Mouse (Mus musculus) activated CD4-positive, CD25-positive, alpha-beta regulatory T cell (primary cell): Measurements from ENCODE around the gene Ankzf1. TPM values are rescaled to one million over a fixed set of nuclear protein-coding genes. Genes with fewer than 3 reads are reported as not detected.

Experiments
- polyA plus RNA-seq, 2 experiments: library from polyadenylated mRNA; unstranded; fragments of 100-300 nt; shearing (Covaris generic); gene quantifications; one replicate each; pipeline ENCODE4 v1.2.1; 2017

The Ankzf1 gene
- 10 to 100 TPM; 25.2 to 30.8 TPM for polyA plus RNA-seq

GRCm38 (mm10) chr1:75191622-75192402 lies at the start of gene Ankzf1, which contains the start of gene Atg9a:
Gene Ankzf1, plus strand, starts transcription at chr1:75192151.
Gene Atg9a, minus strand, starts transcription at chr1:75192196.

GRCm38 (mm10) chr1:75142301-75143261 lies 49.4 kb upstream of the Ankzf1 start, which contains the start of the genes Cnppd1 and Retreg2:
Gene Cnppd1, minus strand, starts transcription at chr1:75142711.
Gene Retreg2, plus strand, starts transcription at chr1:75142778.

GRCm38 (mm10) chr1:75168472-75169464 lies 23.2 kb upstream of the Ankzf1 start, which contains the start of gene Zfand2b:
Gene Zfand2b, plus strand, starts transcription at chr1:75168646.

GRCm38 (mm10) chr1:75180105-75180590 lies 11.8 kb upstream of the Ankzf1 start, which contains the start of gene Abcb6:
Gene Abcb6, minus strand, starts transcription at chr1:75180392.

GRCm38 (mm10) chr1:75210136-75211087 lies 18.5 kb downstream of the Ankzf1 start, which contains the start of the genes Glb1l and Stk16:
Gene Glb1l, minus strand, starts transcription at chr1:75210813.
Gene Stk16, plus strand, starts transcription at chr1:75210838.

GRCm38 (mm10) chr1:75219531-75219930 lies 27.6 kb downstream of the Ankzf1 start, which contains the start of gene Tuba4a:
Gene Tuba4a, minus strand, starts transcription at chr1:75219865.

GRCm38 (mm10) chr1:75231664-75232152 lies 39.8 kb downstream of the Ankzf1 start, which contains the start of gene A630095N17Rik:
Gene A630095N17Rik, minus strand, starts transcription at chr1:75232102.

GRCm38 (mm10) chr1:75236117-75237050 lies 44.4 kb downstream of the Ankzf1 start, which contains the start of gene Dnajb2:
Gene Dnajb2, plus strand, starts transcription at chr1:75236406.

Other genes with a start within 250 kb of the Ankzf1 start
- gene Ihh, start 240.5 kb upstream of the Ankzf1 start, polyA plus RNA-seq = under 1 TPM in 1 of 2 experiments, not detected in 1; 0.25 TPM
- gene Nhej1, start 67.0 kb upstream of the Ankzf1 start, polyA plus RNA-seq = 1 to 10 TPM; 7.1 to 8.1 TPM
- gene Slc23a3, start 58.3 kb upstream of the Ankzf1 start, polyA plus RNA-seq = under 1 TPM; 0.43 to 0.50 TPM
- 100 to 1,000 TPM; 145 to 164 TPM for gene Cnppd1, start 49.4 kb upstream of the Ankzf1 start, polyA plus RNA-seq
- gene Retreg2, start 49.4 kb upstream of the Ankzf1 start, polyA plus RNA-seq = 100 to 1,000 TPM in 1 of 2 experiments, 10 to 100 TPM in 1; 80.2 to 109 TPM
- gene Zfand2b, start 23.5 kb upstream of the Ankzf1 start, polyA plus RNA-seq = 10 to 100 TPM; 69.6 to 84.5 TPM
- 1 to 10 TPM; 2.4 to 6.6 TPM for gene Abcb6, start 11.8 kb upstream of the Ankzf1 start, polyA plus RNA-seq
- gene Atg9a, start within 50 bp of the Ankzf1 start, polyA plus RNA-seq = 10 to 100 TPM; 21.3 to 23.5 TPM
- 10 to 100 TPM in 1 of 2 experiments, 1 to 10 TPM in 1; 8.6 to 14.6 TPM for gene Glb1l, start 18.7 kb downstream of the Ankzf1 start, polyA plus RNA-seq
- 100 to 1,000 TPM in 1 of 2 experiments, 10 to 100 TPM in 1; 92.3 to 125 TPM for gene Stk16, start 18.7 kb downstream of the Ankzf1 start, polyA plus RNA-seq
- gene Tuba4a, start 27.7 kb downstream of the Ankzf1 start, polyA plus RNA-seq = 100 to 1,000 TPM; 213 to 315 TPM
- not detected for gene A630095N17Rik, start 40.0 kb downstream of the Ankzf1 start, polyA plus RNA-seq
- gene Dnajb2, start 44.3 kb downstream of the Ankzf1 start, polyA plus RNA-seq = 10 to 100 TPM; 10.8 to 14.4 TPM
- under 1 TPM; 0.18 to 0.71 TPM for gene Ptprn, start 72.4 kb downstream of the Ankzf1 start, polyA plus RNA-seq
- not detected for gene Resp18, start 86.3 kb downstream of the Ankzf1 start, polyA plus RNA-seq
- gene Dnpep, start 125.8 kb downstream of the Ankzf1 start, polyA plus RNA-seq = 10 to 100 TPM; 71.2 TPM
- under 1 TPM in 1 of 2 experiments, not detected in 1; 0.16 TPM for gene Des, start 168.2 kb downstream of the Ankzf1 start, polyA plus RNA-seq
- gene Speg, start 183.1 kb downstream of the Ankzf1 start, polyA plus RNA-seq = under 1 TPM; 0.29 to 0.54 TPM
- 10 to 100 TPM; 68.6 to 74.4 TPM for gene Gmppa, start 243.8 kb downstream of the Ankzf1 start, polyA plus RNA-seq